Mouse (Mus musculus): ENCODE measurements around the gene Ewsr1.

Ewsr1 gene

DNA sequence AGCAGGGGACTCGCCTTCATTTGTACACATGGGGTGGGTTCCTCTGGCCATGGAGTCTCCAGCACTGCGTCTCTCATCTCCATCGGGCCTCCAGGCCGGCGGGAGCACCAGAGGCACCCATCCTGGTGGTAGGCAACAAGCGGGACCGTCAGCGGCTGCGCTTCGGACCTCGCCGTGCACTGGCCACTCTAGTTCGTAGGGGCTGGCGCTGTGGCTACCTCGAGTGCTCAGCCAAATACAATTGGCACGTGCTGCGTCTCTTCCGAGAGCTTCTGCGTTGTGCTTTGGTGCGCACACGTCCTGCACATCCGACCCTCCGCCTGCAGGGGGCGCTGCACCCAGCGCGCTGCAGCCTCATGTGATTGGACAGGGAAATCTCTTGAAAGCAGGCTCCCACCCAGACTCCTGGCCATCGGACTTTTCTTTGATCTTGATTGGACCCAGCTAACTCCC, 39.3 kb downstream of the Ewsr1 start:
- in situ Hi-C loops (cut with MboI, MseI) = loop anchor here (5.0 kb wide), 1 partner anchor 38 kb away; the partner anchor contains the start of genes Ewsr1 and Rhbdd3

DNA sequence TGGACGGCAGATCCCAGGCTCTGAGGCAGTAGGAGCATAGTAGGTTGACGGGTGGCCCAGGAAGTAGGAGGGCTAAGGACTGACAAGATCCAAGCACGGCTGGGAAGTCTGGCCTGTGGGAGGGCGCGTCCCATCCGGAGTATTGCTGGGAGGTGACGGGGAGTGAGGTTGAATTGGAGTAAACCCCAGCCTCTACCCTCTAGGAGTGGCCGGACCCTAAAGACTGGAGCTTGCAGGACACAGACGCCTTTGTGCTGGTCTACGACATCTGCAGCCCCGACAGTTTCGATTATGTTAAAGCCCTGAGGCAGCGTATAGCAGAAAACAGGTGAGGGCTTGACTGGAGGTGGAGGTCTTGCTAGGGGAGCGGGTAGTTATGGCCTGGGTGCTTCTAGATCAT, 39.8 kb downstream of the Ewsr1 start:
- in situ Hi-C loops (cut with MboI, MseI) = no loop called here

DNA sequence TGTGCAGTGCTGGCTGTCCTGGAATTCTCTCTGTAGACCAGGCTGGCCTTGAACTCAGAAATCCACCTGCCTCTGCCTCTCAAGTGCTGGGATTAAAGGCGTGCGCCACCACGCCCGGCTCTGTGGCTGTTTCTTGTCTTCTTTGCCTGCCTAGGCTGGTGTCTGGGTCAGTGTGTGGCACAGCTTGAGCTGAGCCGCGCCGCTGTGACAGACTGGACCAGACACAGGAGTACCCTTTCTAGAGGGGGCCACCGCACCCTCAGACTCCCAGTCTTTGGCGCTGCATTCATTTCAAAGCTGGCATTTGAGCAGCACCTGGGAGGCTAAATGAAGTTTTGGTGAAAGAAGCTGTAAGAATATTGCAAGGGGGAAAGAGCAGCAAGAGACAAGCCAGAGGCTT, 40.3 kb downstream of the Ewsr1 start:
- in situ Hi-C loops (cut with MboI, MseI) = no loop called here

DNA sequence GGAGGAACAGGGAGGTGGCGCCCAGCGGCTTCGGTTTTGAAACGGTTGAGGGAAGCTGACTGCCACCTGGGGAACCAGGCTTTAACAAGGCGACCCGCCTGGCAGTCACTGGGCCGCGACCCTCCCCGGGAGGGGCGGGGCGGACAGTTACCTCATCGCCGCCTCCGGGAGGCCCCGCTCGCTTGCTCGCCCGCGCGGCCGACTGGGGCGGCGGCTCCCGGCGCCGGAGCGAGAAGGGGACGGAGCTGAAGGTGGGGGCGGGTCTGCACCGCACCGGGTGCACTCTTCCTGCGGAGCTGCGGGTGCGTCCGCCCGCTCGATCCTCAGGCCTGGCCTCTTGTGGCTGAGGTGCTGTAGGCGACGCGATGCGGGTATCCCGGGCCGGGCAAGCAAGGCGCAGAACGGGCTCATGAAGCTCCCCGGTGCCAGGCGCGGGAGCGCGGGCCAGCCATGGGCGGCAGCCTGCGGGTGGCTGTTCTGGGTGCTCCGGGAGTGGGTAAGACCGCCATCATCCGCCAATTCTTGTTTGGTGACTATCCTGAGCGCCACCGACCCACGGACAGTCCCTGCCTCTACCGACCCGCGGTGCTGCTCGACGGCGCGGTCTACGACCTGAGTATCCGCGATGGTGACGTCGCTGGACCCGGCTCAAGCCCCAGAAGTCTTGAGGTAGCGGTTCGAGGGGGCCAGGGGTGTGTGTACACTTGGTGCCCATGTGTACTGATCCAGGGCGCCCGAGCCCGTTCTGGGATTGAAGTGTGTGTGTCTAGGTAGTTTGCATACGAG, 41.0 kb downstream of the Ewsr1 start, which contains the start of gene Rasl10a:
TSS of gene Rasl10a (plus strand) at position 273 of the 786 bp plus-strand sequence.
- in situ Hi-C loops (cut with MboI, MseI) = no loop called here

GRCm38 (mm10) chr11:5057541-5057855, 41.6 kb downstream of the Ewsr1 start:
- in situ Hi-C loops (cut with MboI, MseI) = no loop called here

DNA sequence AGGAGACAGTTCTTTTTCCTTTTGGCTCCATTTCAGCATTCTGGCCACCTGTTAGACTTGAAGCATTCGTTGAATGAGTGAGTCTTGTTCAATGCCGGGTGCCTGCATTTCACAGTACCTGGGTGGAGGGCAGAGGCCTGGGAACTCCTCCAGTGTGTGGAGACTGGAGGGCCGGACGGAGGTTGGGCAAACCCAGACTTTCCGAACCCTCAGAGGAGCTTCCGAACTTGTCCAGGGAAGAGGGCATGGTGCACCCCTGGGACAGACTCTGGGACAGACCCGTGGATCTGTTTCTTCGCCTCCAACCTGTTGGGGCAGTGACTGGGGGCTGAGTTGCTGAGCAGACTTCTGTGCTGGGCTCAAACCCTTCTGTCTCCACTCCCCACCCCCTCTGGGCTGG, 42.0 kb downstream of the Ewsr1 start:
- in situ Hi-C loops (cut with MboI, MseI) = no loop called here

GRCm38 (mm10) chr11:5055945-5056938, 42.8 kb downstream of the Ewsr1 start:
- in situ Hi-C loops (cut with MboI, MseI) = no loop called here

DNA sequence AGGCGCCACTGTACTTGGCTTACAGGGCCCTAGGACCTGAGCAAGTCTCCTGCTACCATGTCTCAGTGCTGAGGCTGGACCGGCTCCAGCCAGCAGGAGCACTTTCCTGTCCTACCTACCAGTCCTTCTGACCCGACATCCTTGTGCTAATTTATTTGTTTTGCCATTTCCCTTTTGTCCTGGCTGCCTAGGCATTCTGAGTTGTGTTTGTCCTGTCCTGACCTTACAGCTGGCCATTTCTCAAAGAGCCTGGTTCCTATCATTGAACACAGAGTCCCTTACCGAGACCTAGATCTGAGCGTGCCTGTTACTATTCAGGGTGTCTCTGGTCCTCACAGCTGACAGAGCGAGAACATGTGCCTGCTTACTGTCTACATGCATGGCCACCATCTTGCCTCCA, 44.2 kb downstream of the Ewsr1 start:
- in situ Hi-C loops (cut with MboI, MseI) = no loop called here

- in situ Hi-C loops (cut with MboI, MseI) = no loop called here
Observed at GRCm38 (mm10) chr11:5054151-5054550, 44.9 kb downstream of the Ewsr1 start.

GRCm38 (mm10) chr11:5052200-5052854, 46.7 kb downstream of the Ewsr1 start:
- in situ Hi-C loops (cut with MboI, MseI) = no loop called here

DNA sequence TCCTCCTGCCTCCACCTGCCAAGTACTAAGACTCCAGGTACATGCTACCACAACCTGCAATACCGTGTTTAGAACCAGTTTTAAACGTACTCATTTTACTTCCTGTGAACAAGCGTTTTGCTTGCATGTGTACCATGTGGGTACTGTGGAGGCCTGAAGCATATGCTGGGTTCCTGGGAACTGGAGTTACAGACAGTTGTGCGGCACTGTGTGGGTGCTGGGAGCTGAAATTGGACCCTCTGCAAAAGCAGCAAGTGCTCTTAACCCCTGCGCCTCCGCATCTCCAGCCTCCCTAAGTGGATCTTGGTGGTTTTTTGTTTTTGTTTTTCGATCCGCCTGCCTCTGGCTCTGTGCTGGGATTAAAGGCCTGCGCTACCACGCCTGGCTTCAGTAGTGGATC, 47.4 kb downstream of the Ewsr1 start:
- in situ Hi-C loops (cut with MboI, MseI) = no loop called here

DNA sequence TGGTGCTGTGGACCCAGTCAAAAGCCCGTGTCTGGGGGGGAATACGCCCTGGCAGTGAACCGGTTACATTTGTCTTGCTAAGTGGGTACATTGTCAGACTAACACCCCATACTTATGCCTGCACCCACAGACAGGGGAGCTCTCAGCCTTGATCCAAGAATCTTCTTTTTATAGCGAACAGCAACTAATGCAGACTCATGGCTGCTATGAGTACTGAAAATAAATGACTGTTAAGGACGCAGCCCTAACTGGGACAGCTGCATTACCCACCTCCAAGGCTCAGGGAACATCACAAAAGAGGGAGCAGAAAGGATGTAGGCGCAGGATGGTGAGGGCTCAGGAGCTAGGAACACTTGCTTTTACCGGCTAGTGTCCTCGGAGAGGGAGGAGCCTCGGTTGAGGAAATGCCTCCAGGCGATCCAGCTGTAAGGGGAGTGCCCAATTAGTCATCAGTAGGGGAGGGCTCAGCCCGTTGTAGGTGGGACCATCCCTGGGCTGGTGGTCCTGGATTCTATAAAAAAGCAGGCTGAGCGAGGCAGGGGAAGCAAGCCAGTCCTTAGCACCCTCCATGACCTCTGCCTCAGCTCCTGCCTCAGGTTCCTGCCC, 52.6 kb downstream of the Ewsr1 start:
- in situ Hi-C loops (cut with MboI, MseI) = no loop called here

DNA sequence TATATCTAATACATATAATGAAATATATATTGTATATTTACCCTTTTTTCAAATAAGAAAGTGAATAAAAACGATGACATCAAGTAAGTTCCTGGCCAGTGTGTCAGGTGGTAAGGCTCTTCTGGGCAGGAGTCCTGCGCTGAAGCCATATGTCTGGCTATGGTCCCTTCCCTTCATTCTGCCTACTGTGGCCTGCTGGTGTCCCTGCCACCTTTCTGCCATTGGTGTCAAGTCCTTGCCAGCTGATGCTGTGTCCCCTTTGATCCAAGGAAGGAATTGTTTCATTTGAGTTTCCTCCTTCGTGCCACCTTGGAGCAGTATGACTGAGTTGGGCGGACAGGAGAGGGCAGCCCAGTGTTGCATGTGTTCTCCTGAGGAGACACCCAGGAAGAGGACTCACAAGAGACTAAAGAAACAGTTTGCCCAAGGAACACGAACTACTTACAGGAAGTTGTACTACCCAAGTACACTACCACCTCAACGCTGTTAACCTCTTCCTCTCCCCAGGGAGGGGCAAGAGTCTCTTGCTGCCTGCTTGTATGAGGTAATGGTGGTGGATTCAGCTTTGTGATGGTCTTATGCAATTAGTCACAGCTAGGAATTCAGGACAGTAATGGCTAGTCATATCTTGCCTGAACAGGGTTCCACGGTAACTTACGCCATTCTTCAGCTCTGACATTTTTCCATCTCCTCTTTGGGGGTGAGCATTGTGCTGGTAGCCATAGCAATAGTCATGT, 56.3 kb downstream of the Ewsr1 start:
- in situ Hi-C loops (cut with MboI, MseI) = no loop called here

GRCm38 (mm10) chr11:5041144-5041780, 57.8 kb downstream of the Ewsr1 start:
- in situ Hi-C loops (cut with MboI, MseI) = no loop called here

DNA sequence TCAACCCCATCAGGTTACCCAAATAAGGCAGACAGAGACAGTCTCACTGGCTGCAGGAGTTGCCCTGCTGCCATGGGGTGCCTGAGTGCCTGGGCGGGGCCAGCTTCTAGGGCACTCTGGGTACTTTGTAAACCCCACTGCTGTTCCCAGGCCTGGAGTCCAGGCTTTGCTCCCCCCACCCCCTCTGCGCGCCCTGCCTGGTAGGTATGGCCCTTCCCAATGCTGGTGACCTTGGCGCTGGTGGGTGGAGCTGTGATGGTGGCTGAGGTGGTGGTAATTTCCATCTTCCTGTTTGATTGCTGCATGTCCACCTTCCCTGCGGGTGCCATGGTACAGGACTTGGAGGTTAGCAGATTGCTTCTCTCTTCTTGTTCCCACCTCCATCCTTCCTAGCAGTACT, 58.5 kb downstream of the Ewsr1 start:
- in situ Hi-C loops (cut with MboI, MseI) = no loop called here

DNA sequence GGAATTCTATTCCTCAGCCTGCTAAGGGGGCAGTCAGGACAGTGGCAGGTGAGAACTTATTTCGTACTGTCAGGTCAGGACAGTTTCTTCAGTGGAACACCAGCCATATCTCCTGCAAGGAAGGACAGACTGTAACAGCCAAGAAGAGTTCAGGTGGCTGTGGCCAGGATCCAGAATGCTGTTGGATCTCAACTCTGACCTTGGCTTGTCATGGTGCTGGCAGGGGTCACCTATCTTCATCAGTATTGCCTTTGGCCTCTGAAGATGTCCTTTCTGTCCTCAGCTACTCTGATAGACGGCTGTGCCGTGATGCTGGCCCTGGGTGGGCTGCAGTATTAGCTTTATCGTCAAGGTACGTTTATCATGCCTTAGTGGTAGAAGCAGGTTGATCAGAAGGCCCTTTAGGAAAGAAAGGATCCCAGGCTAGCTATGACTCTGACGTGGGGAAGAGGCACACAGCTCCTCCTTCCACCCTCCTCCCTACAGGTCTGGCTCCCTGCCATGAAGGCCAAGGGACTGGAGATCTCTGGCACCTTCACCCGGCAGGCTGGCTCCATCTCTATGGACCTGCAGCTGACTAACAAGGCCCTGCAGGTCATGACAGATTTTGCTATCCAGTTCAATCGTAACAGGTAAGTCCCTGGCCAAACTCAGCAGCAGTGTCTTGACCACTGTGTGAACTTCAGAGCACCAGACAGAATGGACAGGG, 61.8 kb downstream of the Ewsr1 start:
- in situ Hi-C loops (cut with MboI, MseI) = no loop called here

DNA sequence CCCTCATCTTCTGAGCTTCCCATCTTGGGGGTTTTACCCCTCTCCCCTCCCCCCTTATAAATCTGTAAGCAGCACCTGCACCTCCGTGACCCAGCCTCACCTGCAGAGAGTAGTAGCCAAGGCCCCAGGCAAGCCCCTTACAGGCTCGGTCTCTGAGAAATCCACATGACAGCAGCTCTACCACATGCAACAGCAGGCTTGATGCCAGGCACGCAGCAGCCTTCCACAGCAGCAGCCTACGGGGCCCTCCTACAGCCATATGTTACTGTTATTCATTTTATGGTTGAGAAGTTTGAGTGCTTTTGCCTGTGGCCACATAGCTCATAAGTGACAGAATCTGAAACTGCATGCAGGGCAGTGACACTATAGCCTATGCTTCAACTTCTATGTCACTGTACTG, 63.6 kb downstream of the Ewsr1 start:
- in situ Hi-C loops (cut with MboI, MseI) = no loop called here

DNA sequence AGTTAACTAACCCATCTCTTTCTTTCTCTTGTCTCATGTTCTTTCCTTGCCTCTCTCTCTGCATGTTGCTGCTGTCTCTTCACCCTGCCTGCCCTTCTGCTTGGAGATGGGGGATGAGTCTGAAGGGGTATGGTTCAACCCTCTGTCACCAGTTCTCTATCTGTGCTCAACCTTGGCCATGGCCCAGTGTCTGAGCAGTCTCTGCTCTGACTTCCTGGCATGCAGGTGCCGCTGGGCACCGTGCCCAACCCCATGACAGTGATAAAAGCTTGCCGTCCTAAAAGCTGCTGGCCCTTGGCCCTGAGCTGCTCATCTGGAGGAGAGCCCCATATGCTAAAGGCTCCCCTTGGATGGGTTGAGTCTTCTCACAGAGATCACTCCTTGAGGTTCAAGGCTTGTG, 65.9 kb downstream of the Ewsr1 start:
- in situ Hi-C loops (cut with MboI, MseI) = no loop called here

- in situ Hi-C loops (cut with MboI, MseI) = no loop called here
Observed at GRCm38 (mm10) chr11:5032706-5033105, 66.4 kb downstream of the Ewsr1 start.

DNA sequence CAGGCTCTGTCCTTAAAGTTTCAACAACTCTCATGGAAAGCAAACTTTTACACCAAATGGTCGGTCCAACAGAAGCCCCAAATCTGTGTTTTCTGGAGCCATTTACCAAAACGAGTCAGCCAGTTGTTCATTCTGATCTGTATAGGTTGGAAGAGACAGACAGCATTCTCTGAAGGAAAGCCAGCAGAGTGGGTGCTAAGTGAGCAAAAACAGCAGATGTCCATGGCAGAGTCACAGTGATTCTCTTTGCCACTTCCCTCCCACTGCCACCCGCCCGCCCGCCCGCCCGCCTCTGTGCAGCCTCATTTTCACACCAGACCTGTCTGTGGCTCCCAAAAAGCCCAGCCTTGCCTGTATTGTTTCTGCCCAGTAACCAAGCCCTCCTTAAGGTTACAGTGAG, 70.8 kb downstream of the Ewsr1 start:
- in situ Hi-C loops (cut with MboI, MseI) = no loop called here

Data from T-helper 2 cell (primary cell).